ENCODE assay signal across 22 mouse cellular contexts in genomic region chr15:97422212-97422944, GRCm38 (mm10).
DNase-seq lines count a peak whose midpoint lies in the region; ATAC-seq and TF ChIP-seq lines count a peak whose summit lies in the region.
"Had no signal": no experiment of that assay in that cellular context is flagged by ENCODE, and none has a peak within 500 bp of the region (broad histone marks: within the 10 kb centered on the region; RNA-seq: fewer than 3 reads in every experiment).

No protein-coding gene starts in this region.

- no peak for TF ChIP-seq EP300 in ES-Bruce4 (IDR thresholded peaks at IDR 0.05; ENCODE audit: insufficient read depth, low read depth, low read length)

- H3K36me3 ChIP-seq in liver, adult 2 months (ENCODE audit: control insufficient read depth, insufficient read depth, low read length): no peaks in the 10 kb centered on the region
- H3K36me3 ChIP-seq in liver, embryonic 12.5 days: no peaks in the 10 kb centered on the region
- H3K36me3 ChIP-seq in ES-Bruce4 (ENCODE audit: control insufficient read depth, insufficient read depth, low read length, poor library complexity, severe bottlenecking): no peaks in the 10 kb centered on the region
- H3K36me3 ChIP-seq in hindbrain, embryonic 10.5 days: no peaks in the 10 kb centered on the region
- H3K36me3 ChIP-seq: limb, embryonic 13.5 days; midbrain, embryonic 13.5 days had no signal

- no peak overlapping the region for H3K4me2 ChIP-seq in liver, embryonic 12.5 days
- H3K4me2 ChIP-seq: limb, embryonic 13.5 days; midbrain, embryonic 13.5 days had no signal

- no peak for ATAC-seq in liver, embryonic 12.5 days
- peak; percentile 81 for ATAC-seq in common myeloid progenitor, adult 5-6 weeks (replicated peaks; ENCODE audit: low read depth, poor library complexity, severe bottlenecking)
- ATAC-seq in monocyte, adult 5-6 weeks (replicated peaks; ENCODE audit: insufficient number of reproducible peaks, low FRiP score, low TSS enrichment, poor library complexity, severe bottlenecking): peak; percentile 93
- ATAC-seq: forebrain, embryonic 14.5 days; hindbrain, embryonic 16.5 days; intestine, postnatal 0 days; midbrain, embryonic 13.5 days; Patski had no signal

- TF ChIP-seq POLR2A in liver, adult 2 months (IDR thresholded peaks at IDR 0.05; ENCODE audit: extremely low read depth, insufficient read depth, low read length): no peak
- no peak for TF ChIP-seq POLR2A in ES-Bruce4 (IDR thresholded peaks at IDR 0.05; ENCODE audit: insufficient read depth, low read length)

- no peaks in the 10 kb centered on the region for H3K4me1 ChIP-seq in liver, adult 2 months (ENCODE audit: control insufficient read depth, insufficient read depth, low read length)
- peaks cover 10% of the 10 kb centered on the region for H3K4me1 ChIP-seq in liver, embryonic 12.5 days
- H3K4me1 ChIP-seq in ES-Bruce4 (ENCODE audit: control insufficient read depth, insufficient read depth, low read length): peaks cover 3% of the 10 kb centered on the region
- no peaks in the 10 kb centered on the region for H3K4me1 ChIP-seq in hindbrain, embryonic 10.5 days (replicated peaks)
- H3K4me1 ChIP-seq: midbrain, embryonic 13.5 days had no signal

- no peak overlapping the region for H3K9ac ChIP-seq in liver, adult 2 months (ENCODE audit: low read depth, low read length)
- no peak overlapping the region for H3K9ac ChIP-seq in liver, embryonic 12.5 days
- H3K9ac ChIP-seq in ES-Bruce4 (ENCODE audit: low read depth, poor library complexity, severe bottlenecking): no peak overlapping the region
- H3K9ac ChIP-seq: limb, embryonic 13.5 days; midbrain, embryonic 13.5 days had no signal

- TF ChIP-seq CTCF in liver, adult 2 months (IDR thresholded peaks at IDR 0.05; ENCODE audit: low read depth, low read length): no peak
- TF ChIP-seq CTCF in ES-Bruce4 (IDR thresholded peaks at IDR 0.05; ENCODE audit: low read depth, low read length): no peak

- H3K27me3 ChIP-seq in liver, adult 2 months (ENCODE audit: control insufficient read depth, insufficient read depth, low read length): no peaks in the 10 kb centered on the region
- H3K27me3 ChIP-seq in liver, embryonic 12.5 days (replicated peaks): peaks cover 4% of the 10 kb centered on the region; the same call in 1 of the 2 replicates
- H3K27me3 ChIP-seq in ES-Bruce4 (ENCODE audit: control insufficient read depth, insufficient read depth, low read length, poor library complexity, severe bottlenecking): no peaks in the 10 kb centered on the region
- H3K27me3 ChIP-seq in hindbrain, embryonic 10.5 days (ENCODE audit: insufficient read depth, poor library complexity, severe bottlenecking): no peaks in the 10 kb centered on the region
- H3K27me3 ChIP-seq: limb, embryonic 13.5 days; midbrain, embryonic 13.5 days; Patski had no signal

- no peak overlapping the region for H3K27ac ChIP-seq in liver, adult 2 months (replicated peaks; ENCODE audit: insufficient read depth, low read depth, low read length)
- no peak overlapping the region for H3K27ac ChIP-seq in liver, embryonic 12.5 days
- peak overlapping the region; percentile 13; the same call in 1 of the 2 replicates for H3K27ac ChIP-seq in ES-Bruce4 (ENCODE audit: insufficient read depth, low read length)
- no peak overlapping the region for H3K27ac ChIP-seq in hindbrain, embryonic 10.5 days
- H3K27ac ChIP-seq: gastrocnemius, adult 2 months; limb, embryonic 13.5 days; midbrain, embryonic 13.5 days had no signal

- WGBS in liver, adult 2 months: 77% methylated on average over 4 of the region's 4 CpGs
- WGBS in liver, embryonic 12.5 days (ENCODE audit: insufficient replicate concordance): 34% methylated on average over 4 of the region's 4 CpGs
- 81% methylated on average over 4 of the region's 4 CpGs for WGBS in hindbrain, embryonic 10.5 days

- no peaks in the 10 kb centered on the region for H3K9me3 ChIP-seq in liver, embryonic 12.5 days (replicated peaks)
- H3K9me3 ChIP-seq in ES-Bruce4 (replicated peaks; ENCODE audit: control insufficient read depth, insufficient read depth, low read length, poor library complexity, severe bottlenecking): no peaks in the 10 kb centered on the region
- no peaks in the 10 kb centered on the region for H3K9me3 ChIP-seq in hindbrain, embryonic 10.5 days
- H3K9me3 ChIP-seq: limb, embryonic 13.5 days; midbrain, embryonic 13.5 days had no signal

- no peaks in the 10 kb centered on the region for H3K79me2 ChIP-seq in liver, adult 2 months (ENCODE audit: control insufficient read depth, insufficient read depth, low read length)

- no peak overlapping the region for H3K4me3 ChIP-seq in liver, adult 2 months (ENCODE audit: insufficient read depth, low read depth, low read length)
- H3K4me3 ChIP-seq in liver, embryonic 12.5 days: no peak overlapping the region
- no peak overlapping the region for H3K4me3 ChIP-seq in ES-Bruce4 (ENCODE audit: low read depth, low read length)
- H3K4me3 ChIP-seq in hindbrain, embryonic 10.5 days: no peak overlapping the region
- H3K4me3 ChIP-seq: gastrocnemius, adult 2 months; limb, embryonic 13.5 days; midbrain, embryonic 13.5 days; myocyte had no signal

- DNase-seq in liver, adult 2 months (ENCODE audit: extremely low read depth, low read depth, low spot score): peak; percentile 24
- no peak for DNase-seq in hindbrain, embryonic 10.5 days (ENCODE audit: low spot score)
- no peak for DNase-seq in thymus, postnatal 36 days
- DNase-seq: adrenal gland, postnatal 25 days; cerebellum, adult 8-10 months; gastrocnemius, adult 2 months; heart, postnatal 36 days; lung, postnatal 4 days; right cerebral cortex, postnatal 14 days; spleen, adult 18-20 months; thymus, adult 2 months had no signal
